Mouse (Mus musculus) midbrain, embryonic 10.5 days (tissue): ENCODE data around the gene Grik3. TPM values are rescaled to one million over a fixed set of nuclear protein-coding genes. Genes with fewer than 3 reads are reported as not detected.

Experiments
- DNase-seq: peaks from one replicate; pipeline ENCODE4 v3.0.0-alpha.2; 2017; ENCODE audit warnings: low spot score
- H3K27ac ChIP-seq: fragments of 300-500 bp; sonication (generic); replicated peaks from 2 replicates; pipeline ENCODE4 v1.5.1; 2016; ENCODE audit warnings: mild to moderate bottlenecking
- H3K27me3 ChIP-seq: fragments of 300-500 bp; sonication (generic); 2 replicates; pipeline ENCODE4 v1.6.1; 2016; ENCODE audit warnings: low read depth, mild to moderate bottlenecking; ENCODE audit not compliant: poor library complexity, severe bottlenecking
- H3K36me3 ChIP-seq: fragments of 300-500 bp; sonication (generic); 2 replicates; pipeline ENCODE4 v1.6.1; 2016; ENCODE audit warnings: mild to moderate bottlenecking, moderate library complexity
- H3K4me1 ChIP-seq: fragments of 300-500 bp; sonication (generic); 2 replicates; pipeline ENCODE4 v1.6.1; 2016
- H3K4me3 ChIP-seq: fragments of 300-500 bp; sonication (generic); 2 replicates; pipeline ENCODE4 v1.5.1; 2016; ENCODE audit warnings: mild to moderate bottlenecking, moderate library complexity
- H3K9me3 ChIP-seq: fragments of 300-500 bp; sonication (generic); replicated peaks from 2 replicates; pipeline ENCODE4 v1.6.1; 2016; ENCODE audit warnings: mild to moderate bottlenecking
- WGBS: fragments of 180-500 bp; shearing (Covaris S2); methylation state at CpG from one replicate; pipeline ENCODE4 v1.1.7; 2016; 5-methylcytosine and 5-hydroxymethylcytosine counted together
- polyA plus RNA-seq: library from polyadenylated mRNA; unstranded; fragments of >200 nt; fragmentation: Nextera tagmentation; extraction: Ambion mirVana; gene quantifications from 2 replicates; pipeline ENCODE4 v1.2.1, GENCODE M21; 2016

Grik3 gene
- polyA plus RNA-seq, 1 experiment from 2014 or later: 0.31 TPM

- Histone ChIP-seq H3K27me3 (0 out of 2 replicates have a peak, but pooled peaks cover 10% of the 10 kb centered on the region), H3K4me1 (peaks cover 49% of the 10 kb centered on the region), H3K9me3 (no peaks in the 10 kb centered on the region), H3K27ac (peak overlapping the region; percentile 34; the same call in 1 of the 2 replicates), H3K4me3 (no peak overlapping the region), H3K36me3 (no peaks in the 10 kb centered on the region)
- no peak for DNase-seq
- 85% methylated on average over 10 of the region's 10 CpGs for WGBS
These were observed 73.1 kb downstream of the Grik3 start for GRCm38 (mm10) chr4:125563579-125563978.

DNA sequence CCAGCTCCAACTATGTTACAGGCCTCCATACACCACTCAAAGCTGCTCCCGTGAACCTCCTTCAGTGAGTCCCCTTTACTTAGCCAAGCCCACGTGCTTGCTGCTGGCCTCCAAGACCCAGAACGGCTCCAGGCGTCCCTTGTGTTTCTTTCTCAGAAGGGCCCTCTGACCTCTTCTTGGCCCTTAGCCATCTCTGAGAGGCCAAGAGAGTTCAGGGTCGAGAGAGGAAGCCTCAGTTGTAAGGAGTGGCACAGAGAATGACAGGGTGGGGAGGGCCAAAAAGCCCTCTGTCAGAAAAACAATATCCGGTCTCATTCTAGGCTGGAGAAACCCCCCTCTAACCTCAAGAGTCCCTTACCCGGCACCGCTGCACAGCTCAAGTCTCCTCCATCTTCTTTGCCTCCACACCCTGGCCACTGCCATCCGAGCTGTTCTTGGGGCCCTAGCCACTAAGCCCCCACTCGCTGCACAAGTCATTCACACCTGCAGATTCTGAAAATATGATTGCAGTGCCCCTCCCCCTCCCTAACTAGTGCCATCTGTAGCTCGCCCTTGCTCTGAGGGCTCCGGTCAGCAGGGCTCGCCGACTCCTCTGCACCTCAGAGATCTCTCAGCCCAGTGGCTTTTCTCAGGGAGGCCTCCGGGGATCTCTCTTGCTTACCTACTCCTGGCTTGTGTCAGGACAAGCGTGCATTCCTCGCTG lies 73.7 kb downstream of the Grik3 start:
- Histone ChIP-seq H3K36me3 (no peaks in the 10 kb centered on the region), H3K4me3 (no peak overlapping the region), H3K27me3 (0 out of 2 replicates have a peak, but pooled peaks cover 10% of the 10 kb centered on the region), H3K27ac (peak overlapping the region; percentile 34; the same call in 1 of the 2 replicates), H3K4me1 (peaks cover 51% of the 10 kb centered on the region), H3K9me3 (no peaks in the 10 kb centered on the region)
- DNase-seq: no peak
- 64% methylated on average over 17 of the region's 17 CpGs for WGBS

- whole genome bisulfite sequencing: 55% methylated on average over 8 of the region's 8 CpGs
- no peaks in the 10 kb centered on the region for H3K36me3 ChIP-seq
- no peaks in the 10 kb centered on the region for H3K9me3 ChIP-seq
- H3K27ac ChIP-seq: no peak overlapping the region
- H3K4me3 ChIP-seq: no peak overlapping the region
- DNase-seq: no peak
- peaks cover 47% of the 10 kb centered on the region for H3K4me1 ChIP-seq
- peaks cover 14% of the 10 kb centered on the region; the same call in 1 of the 2 replicates for H3K27me3 ChIP-seq
These were observed 75.4 kb downstream of the Grik3 start for GRCm38 (mm10) chr4:125565711-125566439.

- Histone ChIP-seq H3K36me3 (no peaks in the 10 kb centered on the region), H3K4me1 (peaks cover 65% of the 10 kb centered on the region), H3K27me3 (peaks cover 35% of the 10 kb centered on the region), H3K9me3 (no peaks in the 10 kb centered on the region), H3K4me3 (no peak overlapping the region), H3K27ac (no peak overlapping the region)
- DNase-seq: no peak
- WGBS: 93% methylated on average over 6 of the region's 6 CpGs
These were observed 77.7 kb downstream of the Grik3 start for GRCm38 (mm10) chr4:125568210-125568609.

DNA sequence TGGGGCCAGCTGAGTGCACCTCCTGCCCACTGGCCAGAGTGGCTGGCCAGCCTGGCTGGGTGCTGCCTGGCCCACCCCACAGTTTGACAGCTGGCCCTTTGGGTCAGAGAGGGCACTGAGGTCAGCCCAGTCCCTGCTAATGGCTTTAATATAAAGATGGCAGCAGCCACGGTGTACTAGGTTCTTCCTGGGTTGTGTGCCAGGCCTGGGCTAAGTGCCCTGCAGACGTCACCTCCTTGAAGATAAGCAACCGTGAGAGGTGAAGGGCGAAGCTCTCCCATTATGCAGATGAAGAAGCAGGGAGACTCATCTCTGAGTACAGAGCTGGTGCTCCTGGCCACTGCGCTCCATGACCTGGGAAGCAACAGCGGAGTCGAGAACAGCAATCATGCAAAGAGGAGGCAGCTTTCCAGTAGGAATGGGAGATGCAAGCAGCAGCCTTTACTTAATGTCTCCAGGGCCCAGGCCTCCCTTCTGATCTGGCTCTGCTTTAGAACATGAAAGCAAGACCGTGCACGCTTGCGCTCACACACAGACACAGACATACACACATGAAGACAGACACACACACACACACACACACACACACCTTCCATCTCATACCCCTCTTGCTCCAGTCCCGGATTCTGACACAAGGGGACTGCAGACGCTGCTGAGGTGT lies 81.3 kb downstream of the Grik3 start:
- no peak overlapping the region for H3K4me3 ChIP-seq
- H3K27ac ChIP-seq: no peak overlapping the region; the same call in 1 of the 2 replicates
- no peak for DNase-seq
- no peaks in the 10 kb centered on the region for H3K9me3 ChIP-seq
- peaks cover 43% of the 10 kb centered on the region for H3K4me1 ChIP-seq
- H3K36me3 ChIP-seq: no peaks in the 10 kb centered on the region
- peaks cover 50% of the 10 kb centered on the region for H3K27me3 ChIP-seq
- WGBS: 38% methylated on average over 12 of the region's 12 CpGs

DNA sequence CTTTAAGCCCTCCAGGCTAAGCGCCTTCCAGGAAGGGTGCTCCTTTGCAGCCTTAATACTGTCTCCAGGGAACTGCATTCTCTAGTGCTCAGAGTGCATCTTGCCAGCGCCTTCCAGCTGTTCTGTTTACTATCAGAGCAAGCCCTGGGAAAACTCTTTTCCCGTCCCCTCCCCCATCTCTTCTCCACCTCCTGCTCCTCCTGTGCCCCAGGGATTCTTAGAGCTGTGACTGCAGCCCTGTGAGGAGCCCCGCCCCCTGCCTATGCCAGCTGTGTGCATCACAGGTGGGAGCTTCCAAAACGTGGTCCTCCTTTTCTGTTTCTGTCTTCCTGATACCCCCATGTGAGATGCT lies 81.8 kb downstream of the Grik3 start:
- peaks cover 45% of the 10 kb centered on the region for H3K4me1 ChIP-seq
- H3K27me3 ChIP-seq: peaks cover 50% of the 10 kb centered on the region
- no peaks in the 10 kb centered on the region for H3K9me3 ChIP-seq
- no peak for DNase-seq
- 5% methylated on average over 5 of the region's 5 CpGs for WGBS
- no peak overlapping the region; the same call in 1 of the 2 replicates for H3K27ac ChIP-seq
- H3K36me3 ChIP-seq: no peaks in the 10 kb centered on the region
- H3K4me3 ChIP-seq: no peak overlapping the region

DNA sequence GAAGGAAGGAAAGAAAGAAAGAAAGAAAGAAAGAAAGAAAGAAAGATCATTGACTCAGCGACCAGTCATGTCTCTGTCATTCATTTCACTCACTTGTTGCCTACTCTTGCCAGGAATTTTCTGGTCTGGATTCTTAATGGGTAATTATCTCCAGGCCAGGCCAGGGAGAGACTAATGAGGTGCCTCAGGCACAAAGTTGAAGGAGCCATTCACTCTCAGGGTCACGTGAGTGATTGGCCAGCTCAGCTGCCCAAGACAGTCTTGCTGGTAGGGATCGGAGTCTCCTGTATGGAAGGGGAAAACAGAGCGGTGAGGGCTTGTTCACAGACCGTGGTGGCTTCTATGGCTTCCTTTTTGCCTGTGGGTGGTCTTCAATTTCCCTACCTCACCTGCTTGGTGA lies 82.5 kb downstream of the Grik3 start:
- Histone ChIP-seq H3K9me3 (no peaks in the 10 kb centered on the region), H3K4me3 (no peak overlapping the region), H3K27ac (no peak overlapping the region), H3K36me3 (no peaks in the 10 kb centered on the region), H3K27me3 (peaks cover 50% of the 10 kb centered on the region), H3K4me1 (peaks cover 47% of the 10 kb centered on the region)
- WGBS: 46% methylated on average over 5 of the region's 5 CpGs
- DNase-seq: no peak

- Histone ChIP-seq H3K9me3 (no peaks in the 10 kb centered on the region), H3K36me3 (no peaks in the 10 kb centered on the region), H3K27ac (no peak overlapping the region), H3K27me3 (peaks cover 50% of the 10 kb centered on the region), H3K4me3 (no peak overlapping the region), H3K4me1 (peaks cover 45% of the 10 kb centered on the region)
- DNase-seq: no peak
- 31% methylated on average over 11 of the region's 11 CpGs for WGBS
These were observed 83.6 kb downstream of the Grik3 start for GRCm38 (mm10) chr4:125573951-125574675.

- WGBS: 52% methylated on average over 5 of the region's 5 CpGs
- Histone ChIP-seq H3K27me3 (peaks cover 16% of the 10 kb centered on the region; the same call in 1 of the 2 replicates), H3K9me3 (no peaks in the 10 kb centered on the region), H3K27ac (no peak overlapping the region), H3K4me3 (no peak overlapping the region), H3K36me3 (no peaks in the 10 kb centered on the region), H3K4me1 (peaks cover 15% of the 10 kb centered on the region)
- DNase-seq: no peak
These were observed 89.8 kb downstream of the Grik3 start for GRCm38 (mm10) chr4:125580336-125580735.

DNA sequence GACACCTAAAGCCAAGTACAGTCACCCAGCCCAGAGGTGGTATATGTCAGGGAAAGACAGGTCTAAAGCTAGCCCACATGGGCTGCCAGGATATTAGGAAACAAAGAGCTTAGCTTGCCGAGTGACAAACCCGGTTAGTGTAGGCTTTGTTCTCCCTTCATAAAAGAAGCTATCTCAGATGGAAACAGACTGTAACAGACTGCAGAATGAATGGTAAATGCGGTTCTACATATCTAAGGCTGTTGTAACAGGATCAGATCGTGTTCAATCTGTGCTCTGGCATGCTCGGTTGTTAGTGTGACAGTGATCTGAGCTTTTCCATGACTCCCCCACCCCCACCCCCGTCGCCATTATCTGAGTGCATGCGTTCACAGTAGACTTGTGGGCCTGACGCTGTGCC lies 92.8 kb downstream of the Grik3 start:
- no peaks in the 10 kb centered on the region for H3K9me3 ChIP-seq
- 86% methylated on average over 9 of the region's 9 CpGs for WGBS
- no peaks in the 10 kb centered on the region for H3K36me3 ChIP-seq
- peaks cover 36% of the 10 kb centered on the region for H3K27me3 ChIP-seq
- no peak overlapping the region for H3K27ac ChIP-seq
- no peak for DNase-seq
- H3K4me1 ChIP-seq: peaks cover 28% of the 10 kb centered on the region
- H3K4me3 ChIP-seq: no peak overlapping the region

GRCm38 (mm10) chr4:125583935-125584334 lies 93.4 kb downstream of the Grik3 start:
- WGBS: 91% methylated on average over 4 of the region's 4 CpGs
- H3K4me1 ChIP-seq: peaks cover 34% of the 10 kb centered on the region
- no peak overlapping the region for H3K4me3 ChIP-seq
- no peaks in the 10 kb centered on the region for H3K9me3 ChIP-seq
- H3K27ac ChIP-seq: no peak overlapping the region
- H3K27me3 ChIP-seq: peaks cover 43% of the 10 kb centered on the region
- no peak for DNase-seq
- H3K36me3 ChIP-seq: no peaks in the 10 kb centered on the region

GRCm38 (mm10) chr4:125584676-125585075 lies 94.2 kb downstream of the Grik3 start:
- no peak for DNase-seq
- peaks cover 50% of the 10 kb centered on the region for H3K27me3 ChIP-seq
- WGBS: 82% methylated on average over 3 of the region's 3 CpGs

More at GRCm38 (mm10) chr4:125584676-125585075, 94.2 kb downstream of the Grik3 start:
- Histone ChIP-seq H3K4me1 (peaks cover 36% of the 10 kb centered on the region), H3K36me3 (no peaks in the 10 kb centered on the region), H3K27ac (no peak overlapping the region), H3K4me3 (no peak overlapping the region), H3K9me3 (no peaks in the 10 kb centered on the region)
